Mouse (Mus musculus): ENCODE measurements around the gene Aldh2. TPM values are rescaled to one million over a fixed set of nuclear protein-coding genes. Genes with fewer than 3 reads are reported as not detected.

Aldh2 gene
- polyA plus RNA-seq, 1 experiment from 2014 or later, result 71.2 TPM

- DNase-seq (ENCODE audit: low spot score) (no peak), ATAC-seq (ENCODE audit: insufficient read depth, low FRiP score, low TSS enrichment) (no peak)
- Histone ChIP-seq H3K36me3 (ENCODE audit: control insufficient read depth, insufficient read depth, low read length) (no peaks in the 10 kb centered on the region), H3K27me3 (ENCODE audit: control insufficient read depth, insufficient read depth, low read length) (no peaks in the 10 kb centered on the region), H3K27ac (ENCODE audit: low read depth, low read length) (no peak overlapping the region), H3K4me2 (ENCODE audit: low read depth) (no peak overlapping the region), H3K9me3 (ENCODE audit: control insufficient read depth, low read length) (no peaks in the 10 kb centered on the region), H3K4me3 (ENCODE audit: low read depth, low read length) (no peak overlapping the region), H3K4me1 (ENCODE audit: control insufficient read depth, insufficient read depth, low read length) (0 out of 2 replicates have a peak, but pooled peaks cover 3% of the 10 kb centered on the region), H3K9ac (ENCODE audit: low read length) (no peak overlapping the region)
- WGBS, result 74% methylated on average over 7 of the region's 7 CpGs
Observed at GRCm38 (mm10) chr5:121597991-121598537, 4.4 kb upstream of the Aldh2 start.

GRCm38 (mm10) chr5:121597332-121597731 lies 3.7 kb upstream of the Aldh2 start:
- DNase-seq (ENCODE audit: low spot score) (no peak), ATAC-seq (ENCODE audit: insufficient read depth, low FRiP score, low TSS enrichment) (no peak)
- 70% methylated on average over 4 of the region's 4 CpGs for WGBS
- Histone ChIP-seq H3K4me2 (ENCODE audit: low read depth) (no peak overlapping the region), H3K9ac (ENCODE audit: low read length) (no peak overlapping the region), H3K4me3 (ENCODE audit: low read depth, low read length) (no peak overlapping the region), H3K27ac (ENCODE audit: low read depth, low read length) (no peak overlapping the region), H3K27me3 (ENCODE audit: control insufficient read depth, insufficient read depth, low read length) (0 out of 2 replicates have a peak, but pooled peaks cover 2% of the 10 kb centered on the region), H3K36me3 (ENCODE audit: control insufficient read depth, insufficient read depth, low read length) (no peaks in the 10 kb centered on the region), H3K9me3 (ENCODE audit: control insufficient read depth, low read length) (no peaks in the 10 kb centered on the region), H3K4me1 (ENCODE audit: control insufficient read depth, insufficient read depth, low read length) (0 out of 2 replicates have a peak, but pooled peaks cover 8% of the 10 kb centered on the region)

- 82% methylated on average over 6 of the region's 6 CpGs for WGBS
- no peak overlapping the region for H3K27ac ChIP-seq (ENCODE audit: low read depth, low read length)
- H3K4me3 ChIP-seq (ENCODE audit: low read depth, low read length), result no peak overlapping the region
- ATAC-seq (ENCODE audit: insufficient read depth, low FRiP score, low TSS enrichment), result no peak
- no peak overlapping the region for H3K4me2 ChIP-seq (ENCODE audit: low read depth)
- H3K4me1 ChIP-seq (ENCODE audit: control insufficient read depth, insufficient read depth, low read length), result 0 out of 2 replicates have a peak, but pooled peaks cover 8% of the 10 kb centered on the region
- H3K27me3 ChIP-seq (ENCODE audit: control insufficient read depth, insufficient read depth, low read length), result 0 out of 2 replicates have a peak, but pooled peaks cover 2% of the 10 kb centered on the region
- no peaks in the 10 kb centered on the region for H3K9me3 ChIP-seq (ENCODE audit: control insufficient read depth, low read length)
- H3K36me3 ChIP-seq (ENCODE audit: control insufficient read depth, insufficient read depth, low read length), result no peaks in the 10 kb centered on the region
- H3K9ac ChIP-seq (ENCODE audit: low read length), result no peak overlapping the region
- no peak for DNase-seq (ENCODE audit: low spot score)
Observed at GRCm38 (mm10) chr5:121596226-121596625, 2.6 kb upstream of the Aldh2 start.

- WGBS, result 88% methylated on average over 6 of the region's 6 CpGs
- 0 out of 2 replicates have a peak, but pooled peaks cover 8% of the 10 kb centered on the region for H3K4me1 ChIP-seq (ENCODE audit: control insufficient read depth, insufficient read depth, low read length)
- no peak for DNase-seq (ENCODE audit: low spot score)
- ATAC-seq (ENCODE audit: insufficient read depth, low FRiP score, low TSS enrichment), result no peak
- H3K4me3 ChIP-seq (ENCODE audit: low read depth, low read length), result no peak overlapping the region
- no peak overlapping the region for H3K9ac ChIP-seq (ENCODE audit: low read length)
- no peak overlapping the region for H3K4me2 ChIP-seq (ENCODE audit: low read depth)
- H3K27me3 ChIP-seq (ENCODE audit: control insufficient read depth, insufficient read depth, low read length), result 0 out of 2 replicates have a peak, but pooled peaks cover 2% of the 10 kb centered on the region
- no peaks in the 10 kb centered on the region for H3K36me3 ChIP-seq (ENCODE audit: control insufficient read depth, insufficient read depth, low read length)
- H3K9me3 ChIP-seq (ENCODE audit: control insufficient read depth, low read length), result no peaks in the 10 kb centered on the region
- no peak overlapping the region for H3K27ac ChIP-seq (ENCODE audit: low read depth, low read length)
Observed at GRCm38 (mm10) chr5:121595758-121596157, 2.1 kb upstream of the Aldh2 start.

- Histone ChIP-seq H3K9ac (ENCODE audit: low read length) (no peak overlapping the region), H3K27ac (ENCODE audit: low read depth, low read length) (no peak overlapping the region), H3K4me2 (ENCODE audit: low read depth) (no peak overlapping the region), H3K36me3 (ENCODE audit: control insufficient read depth, insufficient read depth, low read length) (no peaks in the 10 kb centered on the region), H3K27me3 (ENCODE audit: control insufficient read depth, insufficient read depth, low read length) (0 out of 2 replicates have a peak, but pooled peaks cover 2% of the 10 kb centered on the region), H3K4me3 (ENCODE audit: low read depth, low read length) (no peak overlapping the region), H3K9me3 (ENCODE audit: control insufficient read depth, low read length) (no peaks in the 10 kb centered on the region), H3K4me1 (ENCODE audit: control insufficient read depth, insufficient read depth, low read length) (0 out of 2 replicates have a peak, but pooled peaks cover 8% of the 10 kb centered on the region)
- 85% methylated on average over 6 of the region's 6 CpGs for WGBS
- DNase-seq (ENCODE audit: low spot score) (no peak), ATAC-seq (ENCODE audit: insufficient read depth, low FRiP score, low TSS enrichment) (no peak)
Observed at GRCm38 (mm10) chr5:121594714-121595313, 1.2 kb upstream of the Aldh2 start.

- no peaks in the 10 kb centered on the region for H3K36me3 ChIP-seq (ENCODE audit: control insufficient read depth, insufficient read depth, low read length)
- H3K4me1 ChIP-seq (ENCODE audit: control insufficient read depth, insufficient read depth, low read length), result 0 out of 2 replicates have a peak, but pooled peaks cover 8% of the 10 kb centered on the region
- peak overlapping the region; percentile 78 for H3K9ac ChIP-seq (ENCODE audit: low read length)
- 0 out of 2 replicates have a peak, but pooled peaks cover 2% of the 10 kb centered on the region for H3K27me3 ChIP-seq (ENCODE audit: control insufficient read depth, insufficient read depth, low read length)
- DNase-seq (ENCODE audit: low spot score) (peak; percentile 30), ATAC-seq (ENCODE audit: insufficient read depth, low FRiP score, low TSS enrichment) (peak; percentile 50)
- no peak overlapping the region for H3K27ac ChIP-seq (ENCODE audit: low read depth, low read length)
- WGBS, result 3% methylated on average over 33 of the region's 33 CpGs
- no peaks in the 10 kb centered on the region for H3K9me3 ChIP-seq (ENCODE audit: control insufficient read depth, low read length)
- H3K4me2 ChIP-seq (ENCODE audit: low read depth), result peak overlapping the region; percentile 97
- peak overlapping the region; percentile 72 for H3K4me3 ChIP-seq (ENCODE audit: low read depth, low read length)
Observed at GRCm38 (mm10) chr5:121592816-121593407, 712 bp downstream of the Aldh2 start.

- ATAC-seq (ENCODE audit: insufficient read depth, low FRiP score, low TSS enrichment) (no peak), DNase-seq (ENCODE audit: low spot score) (no peak)
- Histone ChIP-seq H3K4me3 (ENCODE audit: low read depth, low read length) (peak overlapping the region; percentile 72; the same call in 1 of the 2 replicates), H3K9me3 (ENCODE audit: control insufficient read depth, low read length) (no peaks in the 10 kb centered on the region), H3K27me3 (ENCODE audit: control insufficient read depth, insufficient read depth, low read length) (0 out of 2 replicates have a peak, but pooled peaks cover 2% of the 10 kb centered on the region), H3K36me3 (ENCODE audit: control insufficient read depth, insufficient read depth, low read length) (no peaks in the 10 kb centered on the region), H3K27ac (ENCODE audit: low read depth, low read length) (no peak overlapping the region), H3K4me2 (ENCODE audit: low read depth) (peak overlapping the region; percentile 97), H3K9ac (ENCODE audit: low read length) (0 out of 2 replicates have a peak overlapping the region, but pooled peaks have one; percentile 78), H3K4me1 (ENCODE audit: control insufficient read depth, insufficient read depth, low read length) (0 out of 2 replicates have a peak, but pooled peaks cover 8% of the 10 kb centered on the region)
- 68% methylated on average over 11 of the region's 11 CpGs for WGBS
Observed at GRCm38 (mm10) chr5:121592064-121592815, 1.4 kb downstream of the Aldh2 start.

- Histone ChIP-seq H3K4me2 (ENCODE audit: low read depth) (no peak overlapping the region), H3K9ac (ENCODE audit: low read length) (no peak overlapping the region), H3K27ac (ENCODE audit: low read depth, low read length) (no peak overlapping the region), H3K36me3 (ENCODE audit: control insufficient read depth, insufficient read depth, low read length) (no peaks in the 10 kb centered on the region), H3K4me3 (ENCODE audit: low read depth, low read length) (no peak overlapping the region), H3K9me3 (ENCODE audit: control insufficient read depth, low read length) (no peaks in the 10 kb centered on the region), H3K4me1 (ENCODE audit: control insufficient read depth, insufficient read depth, low read length) (0 out of 2 replicates have a peak, but pooled peaks cover 8% of the 10 kb centered on the region), H3K27me3 (ENCODE audit: control insufficient read depth, insufficient read depth, low read length) (0 out of 2 replicates have a peak, but pooled peaks cover 2% of the 10 kb centered on the region)
- DNase-seq (ENCODE audit: low spot score) (no peak), ATAC-seq (ENCODE audit: insufficient read depth, low FRiP score, low TSS enrichment) (no peak)
- WGBS, result 82% methylated on average over 11 of the region's 11 CpGs
Observed at GRCm38 (mm10) chr5:121591417-121592063, 2.1 kb downstream of the Aldh2 start.

Measured in neural tube, embryonic 11.5 days (tissue).